Mouse (Mus musculus) spleen, postnatal 10 days (tissue): ENCODE data around the gene Spats1.
A peak's percentile ranks its signal among the peaks of the same experiment; 100 is the strongest.
"Not testable (repeated sequence)": the region's sequence is repeated elsewhere in the genome, so short reads cannot be mapped to it uniquely, and the experiment has no call there.

ENCODE experiments used
- DNase-seq, 2 experiments: peaks; one replicate each; pipeline ENCODE4 v3.0.0; 2021 to 2022; ENCODE audit warnings: low spot score in 2 of 2

The Spats1 gene

GRCm38 (mm10) chr17:45447063-45447462, 28.2 kb downstream of the Spats1 start:
- no peak for DNase-seq

- no peak for DNase-seq
These were observed 29.3 kb downstream of the Spats1 start for GRCm38 (mm10) chr17:45445923-45446322.

GRCm38 (mm10) chr17:45434262-45434590, 41.0 kb downstream of the Spats1 start:
- no peak for DNase-seq

- peak; percentile 96 to 97 for DNase-seq
These were observed 41.6 kb downstream of the Spats1 start, which contains the start of gene Cdc5l for GRCm38 (mm10) chr17:45433419-45434261. Cdc5l (minus strand) TSS chr17:45433737.

GRCm38 (mm10) chr17:45432706-45433398, 42.4 kb downstream of the Spats1 start:
- DNase-seq: no peak

- DNase-seq: no peak
These were observed 43.2 kb downstream of the Spats1 start for GRCm38 (mm10) chr17:45432007-45432406.

- no peak for DNase-seq
These were observed 57.8 kb downstream of the Spats1 start for GRCm38 (mm10) chr17:45417387-45417786.

- not testable (repeated sequence) for DNase-seq
These were observed 63.6 kb downstream of the Spats1 start for GRCm38 (mm10) chr17:45411617-45412016.

GRCm38 (mm10) chr17:45408719-45409118, 66.5 kb downstream of the Spats1 start:
- no peak for DNase-seq

GRCm38 (mm10) chr17:45406281-45406680, 68.9 kb downstream of the Spats1 start:
- peak in 1 of 2 experiments; percentile 47 for DNase-seq

GRCm38 (mm10) chr17:45403207-45403606, 72.0 kb downstream of the Spats1 start:
- DNase-seq: peak in 1 of 2 experiments; percentile 63

- no peak for DNase-seq
These were observed 72.6 kb downstream of the Spats1 start for GRCm38 (mm10) chr17:45402601-45403000.

- no peak for DNase-seq
These were observed 73.1 kb downstream of the Spats1 start for GRCm38 (mm10) chr17:45402126-45402525.

GRCm38 (mm10) chr17:45401126-45401905, 73.9 kb downstream of the Spats1 start:
- DNase-seq: no peak

- no peak for DNase-seq
These were observed 77.2 kb downstream of the Spats1 start for GRCm38 (mm10) chr17:45398021-45398420.

- peak in 1 of 2 experiments; percentile 37 for DNase-seq
These were observed 77.7 kb downstream of the Spats1 start for GRCm38 (mm10) chr17:45397541-45397940.

GRCm38 (mm10) chr17:45394612-45395011, 80.6 kb downstream of the Spats1 start:
- no peak for DNase-seq

GRCm38 (mm10) chr17:45393765-45394164, 81.5 kb downstream of the Spats1 start:
- no peak for DNase-seq
